Mouse (Mus musculus) limb, embryonic 13.5 days (tissue): Measurements from ENCODE around the gene Ints7. TPM values are rescaled to one million over a fixed set of nuclear protein-coding genes. Genes with fewer than 3 reads are reported as not detected.

Experiments
- ATAC-seq: fragments of 200-750 bp; cut with Nextera tagmentation; 2 replicates; pipeline ENCODE4 v1.8.0; 2017; ENCODE audit warnings: low read depth, moderate number of reproducible peaks, moderate TSS enrichment; ENCODE audit not compliant: low FRiP score
- H3K27ac ChIP-seq: fragments of 300-500 bp; sonication (generic); 2 replicates; pipeline ENCODE4 v1.5.1; 2015; ENCODE audit warnings: inconsistent platforms, mild to moderate bottlenecking, moderate library complexity
- H3K27me3 ChIP-seq: fragments of 300-500 bp; sonication (generic); 2 replicates; pipeline ENCODE4 v1.6.1; 2015; ENCODE audit warnings: mild to moderate bottlenecking, inconsistent platforms
- H3K36me3 ChIP-seq: fragments of 300-500 bp; sonication (generic); 2 replicates; pipeline ENCODE4 v1.6.1; 2015; ENCODE audit warnings: inconsistent platforms, mild to moderate bottlenecking, moderate library complexity
- H3K4me1 ChIP-seq: fragments of 300-500 bp; sonication (generic); 2 replicates; pipeline ENCODE4 v1.6.1; 2015; ENCODE audit warnings: inconsistent platforms
- H3K4me2 ChIP-seq: fragments of 300-500 bp; sonication (generic); replicated peaks from 2 replicates; pipeline ENCODE4 v1.6.1; 2015; ENCODE audit warnings: inconsistent platforms, mild to moderate bottlenecking, moderate library complexity
- H3K4me3 ChIP-seq: fragments of 300-500 bp; sonication (generic); 2 replicates; pipeline ENCODE4 v1.5.1; 2015; ENCODE audit warnings: moderate library complexity, mild to moderate bottlenecking, inconsistent platforms
- H3K9ac ChIP-seq: fragments of 300-500 bp; sonication (generic); 2 replicates; pipeline ENCODE4 v1.6.1; 2015; ENCODE audit warnings: mild to moderate bottlenecking, inconsistent platforms
- H3K9me3 ChIP-seq: fragments of 300-500 bp; sonication (generic); 2 replicates; pipeline ENCODE4 v1.6.1; 2016; ENCODE audit warnings: inconsistent platforms
- WGBS: fragments of 180-500 bp; shearing (Covaris S2); methylation state at CpG from one replicate; pipeline ENCODE4 v1.1.7; 2015; 5-methylcytosine and 5-hydroxymethylcytosine counted together
- polyA plus RNA-seq: library from polyadenylated mRNA; unstranded; fragments of >200 nt; fragmentation: Nextera tagmentation; extraction: Ambion mirVana; gene quantifications from 2 replicates; pipeline ENCODE4 v1.2.1, GENCODE M21; 2015

The Ints7 gene
- polyA plus RNA-seq, 1 experiment from 2014 or later: 65.4 TPM

GRCm38 (mm10) chr1:191668030-191668429 is 92.6 kb downstream of the Ints7 start:
- Histone ChIP-seq H3K9ac (no peak overlapping the region), H3K4me3 (no peak overlapping the region), H3K9me3 (no peaks in the 10 kb centered on the region), H3K27me3 (no peaks in the 10 kb centered on the region), H3K27ac (no peak overlapping the region), H3K4me1 (peaks cover 10% of the 10 kb centered on the region; the same call in 1 of the 2 replicates), H3K36me3 (no peaks in the 10 kb centered on the region), H3K4me2 (peak overlapping the region; percentile 5; the same call in 1 of the 2 replicates)
- peak; percentile 82 for ATAC-seq
- WGBS: 42% methylated on average over 9 of the region's 9 CpGs

Other genes starting within 250 kb of the Ints7 start
- gene Tmem206, start 249.7 kb upstream of the Ints7 start, polyA plus RNA-seq: 20.7 and 21.5 TPM in 2 replicates
- gene Ppp2r5a, start 172.4 kb upstream of the Ints7 start, polyA plus RNA-seq: 11.8 and 12.4 TPM in 2 replicates
- 63.2 and 68.1 TPM in 2 replicates for gene Dtl, start 92 bp upstream of the Ints7 start, polyA plus RNA-seq
- gene Lpgat1, start 142.2 kb downstream of the Ints7 start, polyA plus RNA-seq: 25.4 and 26.5 TPM in 2 replicates
- gene Nek2, start 245.8 kb downstream of the Ints7 start, polyA plus RNA-seq: 28.4 and 31.2 TPM in 2 replicates